Mouse (Mus musculus) E14TG2a.4 (cell line): ENCODE data around the gene Vsig10l.

ENCODE experiments used
- CTCF ChIP-seq: conservative IDR thresholded peaks from 2 replicates; pipeline ENCODE4 v1.5.1; 2014; ENCODE audit warnings: low read length
- NANOG ChIP-seq: IDR thresholded peaks from 2 replicates; pipeline ENCODE4 v1.6.1; 2014; ENCODE audit warnings: borderline replicate concordance, low read length, mixed read lengths
- POU5F1 ChIP-seq: IDR thresholded peaks from 2 replicates; pipeline ENCODE4 v1.6.1; 2014; ENCODE audit warnings: low read length, borderline replicate concordance

- TF ChIP-seq CTCF (no peak), NANOG (no peak), POU5F1 (no peak)
Observed at GRCm38 (mm10) chr7:43429500-43429899, 33.5 kb upstream of the Vsig10l start.
